Mouse (Mus musculus) embryonic facial prominence, embryonic 13.5 days (tissue): ENCODE measurements around the gene Tinag. TPM values are rescaled to one million over a fixed set of nuclear protein-coding genes. Genes with fewer than 3 reads are reported as not detected.

ENCODE experiments used
- ATAC-seq: fragments of 200-750 bp; cut with Nextera tagmentation; 2 replicates; pipeline ENCODE4 v1.8.0; 2017; ENCODE audit warnings: low read depth; ENCODE audit not compliant: insufficient number of reproducible peaks, insufficient read depth, low FRiP score, low TSS enrichment
- H3K27ac ChIP-seq: fragments of 300-500 bp; sonication (generic); 2 replicates; pipeline ENCODE4 v1.5.1; 2015; ENCODE audit warnings: moderate library complexity, mild to moderate bottlenecking, inconsistent platforms
- H3K27me3 ChIP-seq: fragments of 300-500 bp; sonication (generic); 2 replicates; pipeline ENCODE4 v1.6.1; 2015; ENCODE audit warnings: mild to moderate bottlenecking, inconsistent platforms
- H3K36me3 ChIP-seq: fragments of 300-500 bp; sonication (generic); 2 replicates; pipeline ENCODE4 v1.6.1; 2015; ENCODE audit warnings: mild to moderate bottlenecking, inconsistent platforms
- H3K4me1 ChIP-seq: fragments of 300-500 bp; sonication (generic); 2 replicates; pipeline ENCODE4 v1.6.1; 2015; ENCODE audit warnings: inconsistent platforms
- H3K4me2 ChIP-seq: fragments of 300-500 bp; sonication (generic); 2 replicates; pipeline ENCODE4 v1.6.1; 2015; ENCODE audit warnings: moderate library complexity, mild to moderate bottlenecking, inconsistent platforms
- H3K4me3 ChIP-seq: fragments of 300-500 bp; sonication (generic); 2 replicates; pipeline ENCODE4 v1.5.1; 2015; ENCODE audit warnings: mild to moderate bottlenecking, inconsistent platforms
- H3K9ac ChIP-seq: fragments of 300-500 bp; sonication (generic); 2 replicates; pipeline ENCODE4 v1.6.1; 2015; ENCODE audit warnings: mild to moderate bottlenecking, inconsistent platforms
- H3K9me3 ChIP-seq: fragments of 300-500 bp; sonication (generic); 2 replicates; pipeline ENCODE4 v1.6.1; 2016; ENCODE audit warnings: inconsistent platforms
- WGBS: fragments of 180-500 bp; shearing (Covaris S2); methylation state at CpG from one replicate; pipeline ENCODE4 v1.1.7; 2015; ENCODE audit warnings: mixed read lengths; 5-methylcytosine and 5-hydroxymethylcytosine counted together
- polyA plus RNA-seq: library from polyadenylated mRNA; unstranded; fragments of >200 nt; fragmentation: Nextera tagmentation; extraction: Ambion mirVana; gene quantifications from 2 replicates; pipeline ENCODE4 v1.2.1, GENCODE M21; 2015

Gene Tinag
- polyA plus RNA-seq, 1 experiment from 2014 or later = 0.24 TPM

GRCm38 (mm10) chr9:76996021-76996420, 49.6 kb downstream of the Tinag start:
- WGBS = 84% methylated on average over 1 of the region's 1 CpGs

DNA sequence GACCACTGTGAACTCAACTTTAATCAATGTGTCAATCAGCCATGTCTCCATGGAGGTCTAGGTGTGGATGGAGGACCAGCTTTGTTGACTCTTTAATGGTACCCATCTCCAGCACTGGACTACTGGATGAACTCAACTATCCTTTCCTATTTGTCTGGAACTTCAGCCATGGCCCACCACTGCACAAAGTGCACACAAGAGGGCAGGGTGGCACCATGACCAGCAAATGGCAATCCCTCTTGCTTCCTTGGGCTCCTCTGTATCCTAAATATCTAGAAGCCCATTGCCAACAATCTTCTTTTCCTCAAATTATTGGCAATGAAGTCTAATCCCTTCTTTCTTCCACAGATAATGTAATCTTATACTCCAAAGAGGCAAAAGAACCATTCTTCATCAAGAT, 55.6 kb downstream of the Tinag start:
- Histone ChIP-seq H3K4me3 (no peak overlapping the region), H3K4me1 (no peaks in the 10 kb centered on the region), H3K9ac (no peak overlapping the region), H3K36me3 (no peaks in the 10 kb centered on the region), H3K9me3 (no peaks in the 10 kb centered on the region), H3K4me2 (no peak overlapping the region), H3K27me3 (no peaks in the 10 kb centered on the region), H3K27ac (no peak overlapping the region)
- ATAC-seq = no peak

More at GRCm38 (mm10) chr9:76996021-76996420, 49.6 kb downstream of the Tinag start:
- no peak for ATAC-seq
- Histone ChIP-seq H3K4me2 (no peak overlapping the region), H3K4me3 (no peak overlapping the region), H3K9ac (no peak overlapping the region), H3K9me3 (no peaks in the 10 kb centered on the region), H3K27me3 (no peaks in the 10 kb centered on the region), H3K36me3 (no peaks in the 10 kb centered on the region), H3K27ac (no peak overlapping the region), H3K4me1 (no peaks in the 10 kb centered on the region)

- Histone ChIP-seq H3K36me3 (no peaks in the 10 kb centered on the region), H3K9me3 (no peaks in the 10 kb centered on the region), H3K4me3 (no peak overlapping the region), H3K27ac (no peak overlapping the region), H3K4me2 (no peak overlapping the region), H3K27me3 (no peaks in the 10 kb centered on the region), H3K9ac (no peak overlapping the region), H3K4me1 (no peaks in the 10 kb centered on the region)
- no peak for ATAC-seq
- 71% methylated on average over 1 of the region's 1 CpGs for WGBS
Observed at GRCm38 (mm10) chr9:76934813-76935212, 110.8 kb downstream of the Tinag start.

DNA sequence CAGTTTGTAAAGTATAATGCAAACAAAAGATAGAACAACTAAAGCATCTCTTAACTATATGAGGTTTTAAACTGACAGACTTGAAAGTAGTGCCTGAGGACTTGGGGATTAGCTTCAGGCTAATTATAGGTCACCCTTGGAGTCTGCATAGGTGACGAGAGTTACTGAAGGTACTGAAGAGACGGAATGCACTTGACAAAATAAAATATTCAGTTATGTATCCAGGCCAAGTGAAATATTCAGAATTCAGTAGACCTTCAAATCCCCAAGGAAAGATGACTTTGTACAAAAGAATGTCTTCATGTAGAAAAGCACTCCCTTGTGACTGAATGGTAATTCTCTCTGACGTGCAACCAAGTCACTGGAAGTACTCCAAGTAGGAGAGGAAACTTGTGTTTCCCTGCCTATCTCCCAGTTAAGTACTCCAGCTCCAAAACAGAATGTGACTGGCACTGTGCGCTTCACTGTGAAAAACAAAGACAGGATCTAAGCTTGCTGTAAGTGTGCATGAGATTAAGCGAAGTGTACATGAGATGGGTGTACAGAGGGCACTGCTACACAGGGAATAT, 130.4 kb downstream of the Tinag start:
- Histone ChIP-seq H3K4me1 (no peaks in the 10 kb centered on the region), H3K27me3 (no peaks in the 10 kb centered on the region), H3K27ac (no peak overlapping the region), H3K9ac (no peak overlapping the region), H3K4me2 (no peak overlapping the region), H3K9me3 (no peaks in the 10 kb centered on the region), H3K4me3 (no peak overlapping the region), H3K36me3 (no peaks in the 10 kb centered on the region)
- WGBS = 77% methylated on average over 5 of the region's 5 CpGs
- ATAC-seq = no peak
